Mouse (Mus musculus) thymus, postnatal 14 days (tissue): ENCODE measurements at regions not wholly inside any gene's neighbourhood (a gene's known extent, or its start where the extent isn't known, plus 50 kb on each side); places are given as distances from the start of the nearest gene placed in this dataset.

ENCODE experiments used
- DNase-seq: peaks from one replicate; pipeline ENCODE4 v3.0.0; 2021

GRCm38 (mm10) chr9:61620786-61621185 is 248.6 kb downstream of the Tle3 start:
- no peak for DNase-seq

DNA sequence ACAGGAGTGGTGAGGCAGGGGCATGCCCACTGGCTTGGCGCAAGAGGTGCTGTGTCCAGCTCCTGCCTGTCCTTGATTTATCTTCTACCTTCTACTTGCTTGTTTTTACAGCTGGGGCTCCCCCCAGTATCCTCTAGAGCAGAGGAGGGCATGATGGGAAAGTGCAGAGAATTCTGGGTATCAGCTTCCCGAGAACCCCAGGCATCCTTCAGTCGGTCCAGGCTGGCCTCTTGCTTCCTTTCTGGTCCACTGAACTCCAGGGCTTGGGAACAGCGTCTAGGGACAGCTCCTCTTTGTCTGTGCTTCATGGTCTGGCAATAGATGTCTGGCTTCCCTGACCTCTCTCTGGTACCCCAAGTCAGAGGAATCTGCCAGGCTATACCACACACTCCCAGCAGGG is 247.9 kb downstream of the Tle3 start:
- no peak for DNase-seq

DNA sequence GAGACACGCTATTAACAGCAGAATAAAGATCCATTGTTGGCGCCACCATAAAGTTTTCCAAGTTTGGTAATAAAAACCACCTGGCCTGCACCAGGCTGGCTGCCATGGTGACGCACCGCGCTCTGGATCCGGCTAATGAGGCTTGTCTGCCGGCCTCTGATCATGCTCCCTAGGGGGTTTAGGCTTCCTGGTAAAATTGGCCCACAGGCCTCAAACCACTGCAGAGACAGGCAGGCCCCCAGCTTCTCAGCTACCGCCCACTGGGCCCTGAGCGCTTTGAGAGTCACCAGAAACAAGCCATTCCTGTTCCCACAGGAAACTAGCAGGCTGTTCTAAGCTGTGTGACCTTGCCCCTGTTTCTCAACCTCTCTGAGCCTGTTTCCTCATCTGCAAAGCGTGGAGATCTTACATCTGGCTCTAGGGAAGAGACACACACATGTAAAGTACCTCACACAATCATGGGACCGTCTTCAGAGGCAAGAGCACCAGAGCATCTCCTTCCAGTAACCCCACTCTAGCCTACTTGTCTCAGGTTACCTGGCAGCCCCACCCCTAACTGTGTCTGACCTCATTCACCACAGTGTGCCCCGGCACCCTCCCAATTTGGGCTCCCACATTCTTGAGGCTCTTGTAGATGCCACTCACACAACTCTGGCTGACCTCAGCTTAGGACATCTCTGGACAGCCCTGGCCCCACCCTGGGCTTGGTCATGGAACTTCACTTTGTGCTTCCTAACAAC is 246.5 kb downstream of the Tle3 start:
- DNase-seq = no peak

GRCm38 (mm10) chr9:61617979-61618378 is 245.8 kb downstream of the Tle3 start:
- no peak for DNase-seq

DNA sequence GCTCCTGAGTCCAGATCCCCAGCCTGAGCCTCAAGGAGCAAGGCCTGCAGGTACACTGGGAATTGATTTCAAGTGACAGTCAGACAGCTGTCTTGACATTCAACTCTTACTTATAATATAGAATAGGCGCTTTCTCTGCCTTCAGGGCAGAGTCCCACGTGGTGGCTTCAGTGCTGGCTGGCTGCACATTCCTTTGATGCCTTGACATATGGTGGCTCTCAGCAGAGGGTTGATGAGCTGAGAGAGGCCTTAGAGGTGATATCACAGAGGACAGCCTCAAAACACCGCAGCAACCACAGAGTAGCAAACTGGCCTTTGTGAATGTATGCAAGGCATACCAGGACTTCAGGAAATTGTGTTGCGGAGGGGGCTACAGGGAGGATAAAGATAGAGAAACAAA is 243.4 kb downstream of the Tle3 start:
- no peak for DNase-seq

DNA sequence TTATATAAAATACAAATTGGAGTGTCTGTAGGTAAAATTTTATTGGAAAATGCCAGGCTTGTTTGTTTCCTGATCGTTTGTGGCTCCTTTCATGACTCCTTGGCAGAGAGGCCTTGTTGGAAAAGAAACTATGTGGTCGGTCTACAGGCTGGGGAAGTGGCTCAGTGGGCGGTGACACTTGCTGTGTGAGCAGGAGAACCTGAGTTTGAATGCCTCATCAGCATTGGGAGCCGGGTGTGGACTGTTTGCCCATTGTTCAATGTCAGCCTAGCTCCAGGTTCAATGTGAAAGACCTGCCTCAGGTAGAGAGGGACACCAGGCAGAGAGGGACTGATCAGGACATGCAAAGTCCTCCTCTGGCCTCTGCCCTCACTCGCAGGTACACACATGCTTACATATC is 235.4 kb downstream of the Tle3 start:
- DNase-seq = no peak

GRCm38 (mm10) chr9:61602353-61602978 is 230.3 kb downstream of the Tle3 start:
- DNase-seq = no peak

DNA sequence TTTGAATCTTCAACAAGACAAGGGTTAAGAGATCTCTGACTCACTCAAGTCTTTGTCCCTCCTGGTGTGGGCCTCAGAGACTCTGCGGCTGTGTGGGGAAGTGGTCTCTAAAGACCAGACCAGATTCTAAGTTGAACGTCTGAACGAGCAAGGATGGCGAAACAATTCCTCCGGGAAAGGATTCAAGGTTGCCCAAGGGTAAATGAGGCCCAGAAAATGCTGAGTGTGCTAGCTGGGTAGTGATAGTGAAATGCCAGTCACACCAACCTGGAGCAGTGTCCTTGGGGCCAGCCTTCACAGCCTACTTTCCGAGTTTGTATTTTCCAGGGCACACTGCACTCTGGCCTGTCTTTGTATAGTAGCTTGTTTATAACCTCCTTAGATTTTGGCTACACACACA is 229.7 kb downstream of the Tle3 start:
- no peak for DNase-seq

DNA sequence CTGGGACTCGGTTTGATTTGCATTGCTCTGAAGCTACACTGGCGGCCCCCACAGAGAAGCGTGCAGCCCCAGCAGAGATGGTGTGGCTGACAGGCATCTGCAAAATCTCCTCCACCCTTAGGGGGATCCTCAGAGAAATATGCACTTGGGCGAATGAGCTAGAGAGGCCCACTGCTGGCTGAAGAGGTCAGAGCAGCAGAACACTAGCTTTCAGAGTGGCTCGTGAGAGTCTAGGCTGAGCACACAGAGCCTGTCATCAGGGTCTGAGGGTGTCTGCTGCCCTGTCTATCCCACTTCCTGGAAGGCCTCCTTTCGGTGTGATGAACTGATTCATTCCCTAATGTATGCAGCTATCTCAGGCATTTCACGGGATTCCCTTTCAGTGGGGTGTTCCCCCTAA is 225.1 kb downstream of the Tle3 start:
- no peak for DNase-seq

GRCm38 (mm10) chr9:61596410-61597108 is 224.4 kb downstream of the Tle3 start:
- no peak for DNase-seq

GRCm38 (mm10) chr9:61595170-61595967 is 223.2 kb downstream of the Tle3 start:
- no peak for DNase-seq

DNA sequence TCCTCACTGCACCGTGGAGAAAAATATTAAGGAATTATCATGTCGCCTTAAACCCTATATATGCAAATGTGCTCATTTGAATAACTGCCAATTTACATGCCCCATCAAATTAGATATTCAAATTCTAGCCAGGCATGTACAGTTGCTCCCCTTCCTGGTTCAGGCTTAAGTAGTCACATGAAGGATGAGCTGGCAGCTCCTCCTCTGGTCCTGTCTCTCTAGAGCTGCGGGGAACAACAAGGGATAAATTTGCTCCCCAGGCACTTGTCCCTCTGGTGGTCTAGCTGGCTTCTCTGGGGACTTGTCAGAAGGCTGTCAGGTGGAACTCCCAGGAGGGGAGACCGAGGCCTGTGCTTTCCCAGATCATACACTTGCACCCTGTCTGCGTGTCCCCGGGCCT is 221.8 kb downstream of the Tle3 start:
- DNase-seq = no peak

GRCm38 (mm10) chr9:61589727-61590299 is 217.6 kb downstream of the Tle3 start:
- DNase-seq = no peak

DNA sequence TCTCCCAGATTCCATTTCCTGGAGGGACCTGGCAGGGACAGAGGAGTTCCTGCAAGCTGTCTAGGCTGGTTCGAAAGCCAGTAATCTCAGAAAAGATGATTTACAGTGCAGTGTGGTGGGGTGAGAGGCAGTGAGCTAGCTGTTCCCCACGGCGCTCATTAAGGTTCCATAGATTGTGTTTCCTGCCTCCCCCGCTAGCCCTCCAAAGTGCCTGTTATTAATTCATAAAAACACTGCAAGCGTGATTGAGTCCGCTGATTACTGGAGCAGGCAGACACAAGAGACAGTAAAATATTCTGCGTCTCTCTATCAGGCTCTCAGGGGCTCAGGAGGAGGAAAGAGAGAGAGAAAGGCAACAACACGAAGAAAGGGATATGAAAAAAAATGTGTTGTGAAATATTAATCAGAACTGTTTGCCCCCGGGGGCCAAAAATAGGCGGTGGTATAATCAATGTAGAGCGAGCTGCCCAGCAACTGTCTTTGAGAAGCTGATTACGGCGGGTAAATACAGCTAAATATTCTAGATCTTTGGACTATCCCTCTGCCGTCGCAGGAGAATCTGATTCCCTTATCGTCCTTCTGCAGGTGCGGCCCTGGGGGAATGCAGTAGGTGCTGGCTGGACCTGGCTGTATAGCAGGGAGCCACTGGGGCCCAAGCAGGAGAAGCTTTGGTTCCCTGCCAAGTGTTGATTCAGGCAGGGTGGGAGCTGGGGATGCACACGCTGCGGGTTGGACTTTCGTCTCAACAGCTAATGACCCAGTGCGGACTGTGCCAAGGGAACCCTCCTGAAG is 211.3 kb downstream of the Tle3 start:
- DNase-seq = no peak

DNA sequence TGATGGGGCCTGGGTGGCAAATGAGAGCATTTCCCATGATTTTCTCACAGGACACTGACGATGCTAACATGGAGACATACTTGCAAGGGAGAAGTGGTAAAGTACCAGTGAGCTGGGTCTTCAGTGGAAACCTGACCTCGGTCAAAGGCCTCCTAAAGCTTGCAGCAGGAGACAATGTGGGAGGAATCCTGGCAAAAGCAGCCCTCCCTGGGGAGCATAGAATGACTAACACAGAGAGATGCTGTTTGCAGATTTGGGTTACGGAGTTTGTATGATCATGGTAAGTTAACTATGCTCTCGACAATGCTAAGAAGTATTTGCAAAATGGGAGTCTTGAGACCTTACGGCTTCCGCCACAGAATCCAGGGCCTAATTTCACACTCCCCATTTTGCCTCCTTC is 208.9 kb downstream of the Tle3 start:
- DNase-seq = no peak

GRCm38 (mm10) chr9:61578255-61578654 is 206.1 kb downstream of the Tle3 start:
- DNase-seq = no peak

GRCm38 (mm10) chr9:61573634-61574359 is 201.6 kb downstream of the Tle3 start:
- no peak for DNase-seq

DNA sequence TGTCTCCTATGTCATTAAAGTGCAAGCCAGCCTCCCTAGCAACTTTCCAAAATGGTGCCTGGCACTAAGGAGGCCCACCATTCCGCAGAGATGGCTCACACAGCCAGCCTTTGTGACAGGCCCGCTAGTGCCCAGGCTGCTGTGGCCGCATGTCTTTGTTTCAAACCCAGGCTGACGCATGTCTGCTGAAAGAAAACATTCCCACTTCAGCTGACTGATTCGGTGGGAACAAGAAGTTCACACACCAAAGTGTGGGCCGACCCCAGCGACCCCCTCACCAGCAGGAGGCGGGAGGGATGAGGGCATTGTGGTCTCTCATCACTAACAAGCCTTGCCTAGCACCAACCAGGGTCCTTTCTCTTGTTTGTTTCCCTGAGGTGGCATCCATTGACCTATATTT is 190.9 kb downstream of the Tle3 start:
- no peak for DNase-seq

- DNase-seq = no peak
Observed at GRCm38 (mm10) chr9:61561551-61561950, 189.4 kb downstream of the Tle3 start.

DNA sequence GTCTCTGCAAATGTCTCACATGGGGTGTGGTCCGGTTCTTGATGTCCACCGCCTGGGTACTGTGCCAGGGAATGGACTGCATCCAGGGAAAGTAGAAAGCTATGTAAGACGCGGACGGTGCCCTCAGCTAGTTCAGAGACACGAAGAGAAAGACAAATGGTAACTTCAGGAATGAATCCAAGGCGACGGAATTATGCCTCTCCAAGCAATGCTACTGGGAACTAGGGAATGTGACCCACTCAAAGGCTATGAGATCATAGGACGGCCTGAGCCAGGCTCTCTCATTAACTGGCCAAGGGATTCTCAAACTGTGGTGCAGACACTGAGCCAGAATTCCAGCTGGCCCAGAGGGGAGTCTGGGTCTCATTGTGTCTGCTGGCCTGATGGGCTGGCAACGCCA is 186.5 kb downstream of the Tle3 start:
- no peak for DNase-seq

- DNase-seq = no peak
Observed at GRCm38 (mm10) chr9:61557025-61557424, 184.9 kb downstream of the Tle3 start.
